Mouse (Mus musculus) hindbrain, embryonic 16.5 days (tissue): Measurements from ENCODE around the gene Nsun2. TPM values are rescaled to one million over a fixed set of nuclear protein-coding genes. Genes with fewer than 3 reads are reported as not detected.
"Not testable (repeated sequence)": the region's sequence is repeated elsewhere in the genome, so short reads cannot be mapped to it uniquely, and the experiment has no call there.

Source experiments
- ATAC-seq: fragments of 200-750 bp; cut with Nextera tagmentation; 2 replicates; pipeline ENCODE4 v1.8.0; 2017; ENCODE audit warnings: moderate TSS enrichment, moderate library complexity
- H3K27ac ChIP-seq: fragments of 300-500 bp; sonication (generic); 2 replicates; pipeline ENCODE4 v1.5.1; 2014; ENCODE audit warnings: low read depth, mild to moderate bottlenecking, control low read depth, low read length, moderate library complexity
- H3K27me3 ChIP-seq: fragments of 300-500 bp; sonication (generic); replicated peaks from 2 replicates; pipeline ENCODE4 v1.6.1; 2014; ENCODE audit warnings: low read length; ENCODE audit not compliant: control insufficient read depth, insufficient read depth
- H3K36me3 ChIP-seq: fragments of 300-500 bp; sonication (generic); 2 replicates; pipeline ENCODE4 v1.6.1; 2014; ENCODE audit warnings: mild to moderate bottlenecking, low read length, moderate library complexity, mixed read lengths; ENCODE audit not compliant: control insufficient read depth, insufficient read depth
- H3K4me1 ChIP-seq: fragments of 300-500 bp; sonication (generic); 2 replicates; pipeline ENCODE4 v1.6.1; 2014; ENCODE audit warnings: low read depth, low read length; ENCODE audit not compliant: control insufficient read depth, insufficient read depth
- H3K4me2 ChIP-seq: fragments of 300-500 bp; sonication (generic); 2 replicates; pipeline ENCODE4 v1.6.1; 2014; ENCODE audit warnings: mild to moderate bottlenecking, low read length, control low read depth, moderate library complexity
- H3K4me3 ChIP-seq: fragments of 300-500 bp; sonication (generic); 2 replicates; pipeline ENCODE4 v1.5.1; 2014; ENCODE audit warnings: mild to moderate bottlenecking, low read length, control low read depth, moderate library complexity
- H3K9ac ChIP-seq: fragments of 300-500 bp; sonication (generic); 2 replicates; pipeline ENCODE4 v1.6.1; 2014; ENCODE audit warnings: low read depth, mild to moderate bottlenecking, control low read depth, low read length, moderate library complexity
- H3K9me3 ChIP-seq: fragments of 300-500 bp; sonication (generic); 2 replicates; pipeline ENCODE4 v1.6.1; 2014; ENCODE audit warnings: mild to moderate bottlenecking, low read length, moderate library complexity; ENCODE audit not compliant: control insufficient read depth
- WGBS: fragments of 180-500 bp; shearing (Covaris S2); extraction: QIAGEN DNeasy Blood & Tissue Kit; methylation state at CpG from one replicate; pipeline ENCODE4 v1.1.7; 2014; 5-methylcytosine and 5-hydroxymethylcytosine counted together
- polyA plus RNA-seq: library from polyadenylated mRNA; unstranded; fragments of >200 nt; fragmentation: Nextera tagmentation; extraction: Ambion mirVana; gene quantifications from 2 replicates; pipeline ENCODE4 v1.2.1, GENCODE M21; 2015

Nsun2 gene
- polyA plus RNA-seq, 1 experiment from 2014 or later, result 73.8 TPM

- no peak overlapping the region for H3K4me2 ChIP-seq
- WGBS, result 80% methylated on average over 8 of the region's 8 CpGs
- no peak for ATAC-seq
- H3K4me3 ChIP-seq, result no peak overlapping the region
- no peak overlapping the region for H3K27ac ChIP-seq
- H3K27me3 ChIP-seq, result no peaks in the 10 kb centered on the region
- H3K36me3 ChIP-seq, result no peaks in the 10 kb centered on the region
- no peaks in the 10 kb centered on the region for H3K4me1 ChIP-seq
- no peaks in the 10 kb centered on the region for H3K9me3 ChIP-seq
- H3K9ac ChIP-seq, result no peak overlapping the region
Observed at GRCm38 (mm10) chr13:69592226-69592625, 58.7 kb downstream of the Nsun2 start.

DNA sequence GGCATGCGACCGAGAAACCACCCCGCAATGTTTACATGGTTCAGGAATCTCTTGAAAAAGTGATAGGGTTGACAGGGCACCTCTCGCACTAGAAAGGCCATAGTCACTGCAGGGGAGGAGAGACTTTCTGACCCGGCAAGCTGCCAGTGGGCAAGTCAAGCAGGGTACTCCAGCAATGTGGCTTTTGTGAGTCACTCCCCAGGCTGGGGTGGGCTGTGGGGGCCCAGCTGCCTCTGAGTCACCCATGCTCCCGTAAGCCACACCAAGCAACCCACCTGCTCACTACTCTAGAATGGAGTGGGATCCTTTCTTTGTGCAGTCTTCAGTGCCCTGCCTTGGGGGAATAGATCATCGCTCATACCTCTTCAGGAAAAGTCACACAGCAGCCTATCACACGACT lies 59.9 kb downstream of the Nsun2 start:
- no peaks in the 10 kb centered on the region for H3K27me3 ChIP-seq
- no peaks in the 10 kb centered on the region for H3K9me3 ChIP-seq
- H3K9ac ChIP-seq, result no peak overlapping the region
- no peak overlapping the region for H3K4me2 ChIP-seq
- ATAC-seq, result no peak
- no peak overlapping the region for H3K27ac ChIP-seq
- no peaks in the 10 kb centered on the region for H3K36me3 ChIP-seq
- no peaks in the 10 kb centered on the region for H3K4me1 ChIP-seq
- WGBS, result 75% methylated on average over 8 of the region's 8 CpGs
- H3K4me3 ChIP-seq, result no peak overlapping the region

- H3K9me3 ChIP-seq, result no peaks in the 10 kb centered on the region
- 91% methylated on average over 7 of the region's 7 CpGs for WGBS
- H3K27me3 ChIP-seq, result no peaks in the 10 kb centered on the region
- no peaks in the 10 kb centered on the region for H3K4me1 ChIP-seq
- H3K9ac ChIP-seq, result no peak overlapping the region
- H3K4me3 ChIP-seq, result no peak overlapping the region
- ATAC-seq, result no peak
- H3K36me3 ChIP-seq, result no peaks in the 10 kb centered on the region
- no peak overlapping the region for H3K27ac ChIP-seq
- no peak overlapping the region for H3K4me2 ChIP-seq
Observed at GRCm38 (mm10) chr13:69594577-69595256, 61.2 kb downstream of the Nsun2 start.

- H3K4me2 ChIP-seq, result no peak overlapping the region
- WGBS, result 89% methylated on average over 6 of the region's 6 CpGs
- no peak overlapping the region for H3K4me3 ChIP-seq
- no peak for ATAC-seq
- no peaks in the 10 kb centered on the region for H3K9me3 ChIP-seq
- no peaks in the 10 kb centered on the region for H3K4me1 ChIP-seq
- H3K27ac ChIP-seq, result no peak overlapping the region
- H3K9ac ChIP-seq, result no peak overlapping the region
- no peaks in the 10 kb centered on the region for H3K36me3 ChIP-seq
- H3K27me3 ChIP-seq, result no peaks in the 10 kb centered on the region
Observed at GRCm38 (mm10) chr13:69595911-69596310, 62.4 kb downstream of the Nsun2 start.

GRCm38 (mm10) chr13:69596515-69596914 lies 63.0 kb downstream of the Nsun2 start:
- no peak overlapping the region for H3K27ac ChIP-seq
- H3K27me3 ChIP-seq, result no peaks in the 10 kb centered on the region
- H3K9ac ChIP-seq, result no peak overlapping the region
- H3K9me3 ChIP-seq, result no peaks in the 10 kb centered on the region
- no peaks in the 10 kb centered on the region for H3K36me3 ChIP-seq
- 98% methylated on average over 2 of the region's 2 CpGs for whole genome bisulfite sequencing
- no peak overlapping the region for H3K4me3 ChIP-seq
- ATAC-seq, result no peak
- no peaks in the 10 kb centered on the region for H3K4me1 ChIP-seq
- no peak overlapping the region for H3K4me2 ChIP-seq

DNA sequence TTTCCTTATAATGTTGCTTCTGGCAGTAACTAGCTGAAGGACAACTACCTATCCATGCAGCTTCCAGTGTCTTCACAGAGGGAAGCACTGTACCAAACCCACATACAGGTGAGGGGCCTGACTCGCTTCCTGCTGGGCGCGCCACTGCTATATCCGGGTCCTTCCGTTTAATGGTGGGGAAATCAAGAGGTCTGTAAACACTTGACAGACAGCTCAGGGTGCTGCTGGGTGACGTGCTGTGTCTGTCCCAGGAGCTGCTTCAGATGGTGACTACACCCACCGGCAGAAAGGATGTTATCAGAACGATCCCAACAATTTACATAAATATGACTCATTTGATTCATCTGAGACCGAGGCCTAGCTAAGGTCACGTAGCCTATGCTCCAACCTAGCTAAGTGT lies 65.3 kb downstream of the Nsun2 start:
- Histone ChIP-seq H3K4me3 (no peak overlapping the region), H3K36me3 (no peaks in the 10 kb centered on the region), H3K9ac (no peak overlapping the region), H3K27ac (no peak overlapping the region), H3K4me1 (no peaks in the 10 kb centered on the region), H3K4me2 (no peak overlapping the region), H3K27me3 (no peaks in the 10 kb centered on the region), H3K9me3 (no peaks in the 10 kb centered on the region)
- WGBS, result 89% methylated on average over 10 of the region's 10 CpGs
- no peak for ATAC-seq

GRCm38 (mm10) chr13:69600863-69601262 lies 67.3 kb downstream of the Nsun2 start:
- not testable (repeated sequence) for H3K9ac ChIP-seq, H3K4me2 ChIP-seq, H3K4me3 ChIP-seq, H3K9me3 ChIP-seq, H3K36me3 ChIP-seq, H3K27ac ChIP-seq, H3K4me1 ChIP-seq, H3K27me3 ChIP-seq, ATAC-seq
- 97% methylated on average over 5 of the region's 5 CpGs for WGBS

- Histone ChIP-seq H3K4me1 (no peaks in the 10 kb centered on the region), H3K4me2 (no peak overlapping the region), H3K4me3 (no peak overlapping the region), H3K27ac (no peak overlapping the region), H3K27me3 (no peaks in the 10 kb centered on the region), H3K9me3 (no peaks in the 10 kb centered on the region), H3K9ac (no peak overlapping the region), H3K36me3 (no peaks in the 10 kb centered on the region)
- 94% methylated on average over 5 of the region's 5 CpGs for WGBS
- no peak for ATAC-seq
Observed at GRCm38 (mm10) chr13:69601321-69601720, 67.8 kb downstream of the Nsun2 start.

DNA sequence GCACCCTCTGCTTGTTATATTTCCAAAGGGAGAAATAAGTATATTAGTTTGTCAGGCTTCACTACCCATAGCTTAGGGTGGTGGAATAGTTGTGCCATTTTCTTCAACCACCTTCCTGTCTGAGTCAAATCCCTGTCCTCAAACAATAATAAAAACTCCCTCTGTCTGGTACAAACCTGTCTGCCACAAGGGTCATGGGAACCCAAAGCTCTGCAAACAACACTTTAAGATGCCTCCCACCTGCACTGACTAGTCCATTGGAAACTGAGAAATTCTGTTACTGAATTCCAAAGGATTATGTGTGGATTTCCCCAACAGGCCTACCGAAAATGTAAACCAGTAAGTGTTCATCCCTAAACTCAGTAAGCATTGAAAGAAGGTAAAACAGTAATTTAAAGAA lies 71.1 kb downstream of the Nsun2 start:
- Histone ChIP-seq H3K4me1 (no peaks in the 10 kb centered on the region; the same call in 1 of the 2 replicates), H3K9ac (no peak overlapping the region), H3K27me3 (no peaks in the 10 kb centered on the region), H3K27ac (no peak overlapping the region), H3K4me2 (no peak overlapping the region), H3K36me3 (no peaks in the 10 kb centered on the region), H3K9me3 (no peaks in the 10 kb centered on the region), H3K4me3 (no peak overlapping the region)
- WGBS, result 89% methylated on average over 1 of the region's 1 CpGs
- no peak for ATAC-seq

- Histone ChIP-seq H3K4me1 (peaks cover 13% of the 10 kb centered on the region), H3K4me2 (no peak overlapping the region), H3K27ac (no peak overlapping the region), H3K9ac (no peak overlapping the region), H3K9me3 (no peaks in the 10 kb centered on the region), H3K27me3 (no peaks in the 10 kb centered on the region), H3K36me3 (no peaks in the 10 kb centered on the region), H3K4me3 (no peak overlapping the region)
- 90% methylated on average over 8 of the region's 8 CpGs for WGBS
- no peak for ATAC-seq
Observed at GRCm38 (mm10) chr13:69608734-69609133, 75.2 kb downstream of the Nsun2 start.
